Mouse (Mus musculus): ENCODE data around the gene Cadm1.

GRCm38 (mm10) chr9:47674766-47675713 is 145.1 kb downstream of the Cadm1 start:
- TF ChIP-seq CTCF (IDR thresholded peaks at IDR 0.05; ENCODE audit: low read depth), result no peak
- TF ChIP-seq EP300 (IDR thresholded peaks at IDR 0.05; ENCODE audit: low read depth), result no peak

All from liver, postnatal 0 days (tissue).